Comparison of ENCODE assay signal across 8 mouse cellular contexts in genomic region chr7:143829504-143830331, GRCm38 (mm10). TPM values are rescaled to one million over a fixed set of nuclear protein-coding genes. Genes with fewer than 3 reads are reported as not detected.
A peak's percentile ranks its signal among the peaks of the same experiment; 100 is the strongest.
DNase-seq lines count a peak whose midpoint lies in the region; ATAC-seq lines count a peak whose summit lies in the region.

No protein-coding gene starts in this region.

- peak; percentile 96 for ATAC-seq in CD4-positive, CD25-positive, alpha-beta regulatory T cell, adult 4 months
- ATAC-seq in heart, embryonic 16.5 days (replicated peaks; ENCODE audit: extremely low read depth, insufficient read depth, low FRiP score): peak; percentile 97
- peak; percentile 93 for ATAC-seq in liver, embryonic 15.5 days (ENCODE audit: insufficient read depth)
- peak; percentile 97 for ATAC-seq in neural tube, embryonic 12.5 days (ENCODE audit: low FRiP score, low read depth)

- H3K4me2 ChIP-seq in heart, embryonic 16.5 days (ENCODE audit: low read depth, low read length): peak overlapping the region; percentile 94
- H3K4me2 ChIP-seq in liver, embryonic 15.5 days: peak overlapping the region; percentile 89
- peak overlapping the region; percentile 87 for H3K4me2 ChIP-seq in neural tube, embryonic 12.5 days (replicated peaks)

- peak; percentile 90 for DNase-seq in c-Kit-negative CD71-positive TER-119-positive erythroid progenitor cells, embryonic 14.5 days (ENCODE audit: low read depth, low spot score)
- DNase-seq in forebrain, embryonic 10.5 days (ENCODE audit: extremely low spot score, low spot score): peak; percentile 97
- DNase-seq in kidney, postnatal 36 days: peak; percentile 95 to 96
- DNase-seq in telencephalon, adult 2 months (ENCODE audit: low read depth, low spot score): peak; percentile 96

- no peaks in the 10 kb centered on the region for H3K9me3 ChIP-seq in forebrain, embryonic 10.5 days
- H3K9me3 ChIP-seq in heart, embryonic 16.5 days (replicated peaks; ENCODE audit: control insufficient read depth, low read length): no peaks in the 10 kb centered on the region
- no peaks in the 10 kb centered on the region for H3K9me3 ChIP-seq in liver, embryonic 15.5 days (replicated peaks)
- no peaks in the 10 kb centered on the region for H3K9me3 ChIP-seq in neural tube, embryonic 12.5 days

- peaks cover 35% of the 10 kb centered on the region for H3K4me1 ChIP-seq in forebrain, embryonic 10.5 days
- peaks cover 11% of the 10 kb centered on the region for H3K4me1 ChIP-seq in heart, embryonic 16.5 days (ENCODE audit: control insufficient read depth, insufficient read depth, low read length)
- peaks cover 41% of the 10 kb centered on the region for H3K4me1 ChIP-seq in liver, embryonic 15.5 days (replicated peaks)
- H3K4me1 ChIP-seq in neural tube, embryonic 12.5 days: peaks cover 29% of the 10 kb centered on the region

- peaks cover 35% of the 10 kb centered on the region for H3K36me3 ChIP-seq in forebrain, embryonic 10.5 days (replicated peaks)
- H3K36me3 ChIP-seq in heart, embryonic 16.5 days (ENCODE audit: control insufficient read depth, insufficient read depth): no peaks in the 10 kb centered on the region
- H3K36me3 ChIP-seq in liver, embryonic 15.5 days (replicated peaks): no peaks in the 10 kb centered on the region
- H3K36me3 ChIP-seq in neural tube, embryonic 12.5 days: peaks cover 4% of the 10 kb centered on the region; the same call in 1 of the 2 replicates

- peak overlapping the region; percentile 71 for H3K4me3 ChIP-seq in forebrain, embryonic 10.5 days
- peak overlapping the region; percentile 84 for H3K4me3 ChIP-seq in heart, embryonic 16.5 days (ENCODE audit: low read length)
- peak overlapping the region; percentile 80 for H3K4me3 ChIP-seq in liver, embryonic 15.5 days (replicated peaks)
- H3K4me3 ChIP-seq in neural tube, embryonic 12.5 days: peak overlapping the region; percentile 61

- peak overlapping the region; percentile 95 for H3K27ac ChIP-seq in forebrain, embryonic 10.5 days
- H3K27ac ChIP-seq in heart, embryonic 16.5 days (ENCODE audit: low read length): peak overlapping the region; percentile 95
- peak overlapping the region; percentile 90 for H3K27ac ChIP-seq in liver, embryonic 15.5 days (replicated peaks)
- peak overlapping the region; percentile 76 for H3K27ac ChIP-seq in neural tube, embryonic 12.5 days

- H3K9ac ChIP-seq in heart, embryonic 16.5 days (ENCODE audit: low read length): peak overlapping the region; percentile 87
- peak overlapping the region; percentile 74 for H3K9ac ChIP-seq in liver, embryonic 15.5 days
- peak overlapping the region; percentile 70 for H3K9ac ChIP-seq in neural tube, embryonic 12.5 days

- 1% methylated on average over 37 of the region's 37 CpGs for WGBS in forebrain, embryonic 10.5 days
- under 1% methylated on average over 37 of the region's 37 CpGs for WGBS in heart, embryonic 16.5 days
- WGBS in liver, embryonic 15.5 days (ENCODE audit: insufficient replicate concordance): under 1% methylated on average over 37 of the region's 37 CpGs
- under 1% methylated on average over 37 of the region's 37 CpGs for WGBS in neural tube, embryonic 12.5 days

- no peaks in the 10 kb centered on the region for H3K27me3 ChIP-seq in forebrain, embryonic 10.5 days (ENCODE audit: poor library complexity, severe bottlenecking)
- no peaks in the 10 kb centered on the region for H3K27me3 ChIP-seq in heart, embryonic 16.5 days (ENCODE audit: control insufficient read depth, insufficient read depth, low read length)
- H3K27me3 ChIP-seq in liver, embryonic 15.5 days: no peaks in the 10 kb centered on the region
- no peaks in the 10 kb centered on the region for H3K27me3 ChIP-seq in neural tube, embryonic 12.5 days (replicated peaks)

RNA-seq across cellular contexts. Expression of gene Dhcr7, which starts 6.8 kb away (rescaled TPM):
- polyA plus RNA-seq in CD4-positive, CD25-positive, alpha-beta regulatory T cell, adult 4 months (2017; shearing (Covaris generic)): 10 to 100 TPM; 47.4 to 52.1 TPM
- 89.3 and 96.2 TPM in 2 replicates for polyA plus RNA-seq in forebrain, embryonic 10.5 days (2016; fragmentation: Nextera tagmentation; extraction: Ambion mirVana)
- polyA plus RNA-seq in heart, embryonic 16.5 days (2015; fragmentation: Nextera tagmentation; extraction: Ambion mirVana): 19.1 and 23.8 TPM in 2 replicates
- 57.2 and 66.0 TPM in 2 replicates for polyA plus RNA-seq in liver, embryonic 15.5 days (2015; fragmentation: Nextera tagmentation; extraction: Ambion mirVana)
- polyA plus RNA-seq in neural tube, embryonic 12.5 days (2016; fragmentation: Nextera tagmentation; extraction: Ambion mirVana): 49.2 and 53.6 TPM in 2 replicates

RNA-seq across cellular contexts. Expression of gene Nadsyn1, which starts 7.1 kb away (rescaled TPM):
- polyA plus RNA-seq in CD4-positive, CD25-positive, alpha-beta regulatory T cell, adult 4 months (2017; shearing (Covaris generic)): 10 to 100 TPM; 20.7 to 28.5 TPM
- polyA plus RNA-seq in forebrain, embryonic 10.5 days (2016; fragmentation: Nextera tagmentation; extraction: Ambion mirVana): 8.8 and 10.8 TPM in 2 replicates
- polyA plus RNA-seq in heart, embryonic 16.5 days (2015; fragmentation: Nextera tagmentation; extraction: Ambion mirVana): 9.0 and 9.1 TPM in 2 replicates
- polyA plus RNA-seq in liver, embryonic 15.5 days (2015; fragmentation: Nextera tagmentation; extraction: Ambion mirVana): 8.8 and 9.5 TPM in 2 replicates
- 7.3 and 11.4 TPM in 2 replicates for polyA plus RNA-seq in neural tube, embryonic 12.5 days (2016; fragmentation: Nextera tagmentation; extraction: Ambion mirVana)

RNA-seq across cellular contexts. Expression of gene Gm498, which starts 36.9 kb away (rescaled TPM):
- not detected for polyA plus RNA-seq in CD4-positive, CD25-positive, alpha-beta regulatory T cell, adult 4 months (2017; shearing (Covaris generic))
- not detected in 2 replicates for polyA plus RNA-seq in forebrain, embryonic 10.5 days (2016; fragmentation: Nextera tagmentation; extraction: Ambion mirVana)
- polyA plus RNA-seq in heart, embryonic 16.5 days (2015; fragmentation: Nextera tagmentation; extraction: Ambion mirVana): not detected in 2 replicates
- polyA plus RNA-seq in liver, embryonic 15.5 days (2015; fragmentation: Nextera tagmentation; extraction: Ambion mirVana): not detected in 2 replicates
- polyA plus RNA-seq in neural tube, embryonic 12.5 days (2016; fragmentation: Nextera tagmentation; extraction: Ambion mirVana): not detected in 2 replicates

RNA-seq across cellular contexts. Expression of gene Mrgpre, which starts 45.4 kb away (rescaled TPM):
- 10 to 100 TPM in 1 of 2 experiments, 1 to 10 TPM in 1; 5.7 to 11.7 TPM for polyA plus RNA-seq in CD4-positive, CD25-positive, alpha-beta regulatory T cell, adult 4 months (2017; shearing (Covaris generic))
- polyA plus RNA-seq in forebrain, embryonic 10.5 days (2016; fragmentation: Nextera tagmentation; extraction: Ambion mirVana): 1.4 and 1.5 TPM in 2 replicates
- 1.7 and 2.2 TPM in 2 replicates for polyA plus RNA-seq in heart, embryonic 16.5 days (2015; fragmentation: Nextera tagmentation; extraction: Ambion mirVana)
- 0.48 and 0.52 TPM in 2 replicates for polyA plus RNA-seq in liver, embryonic 15.5 days (2015; fragmentation: Nextera tagmentation; extraction: Ambion mirVana)
- polyA plus RNA-seq in neural tube, embryonic 12.5 days (2016; fragmentation: Nextera tagmentation; extraction: Ambion mirVana): 2.6 and 4.2 TPM in 2 replicates

Comparison
In these comparisons a context has a peak if more than half of its experiments do, and no peak if none do; other contexts are left out.
1. Peak in every context shown above with its lines: DNase-seq, ATAC-seq, H3K4me3 ChIP-seq and H3K27ac ChIP-seq.